Mouse (Mus musculus) embryonic facial prominence, embryonic 14.5 days (tissue): ENCODE data around the gene Itga4. TPM values are rescaled to one million over a fixed set of nuclear protein-coding genes. Genes with fewer than 3 reads are reported as not detected.

Experiments used
- ATAC-seq: fragments of 200-750 bp; cut with Nextera tagmentation; 2 replicates; pipeline ENCODE4 v1.8.0; 2017; ENCODE audit warnings: low read depth, moderate number of reproducible peaks, moderate TSS enrichment
- DNase-seq: peaks from one replicate; pipeline ENCODE4 v3.0.0-alpha.2; 2015; ENCODE audit warnings: low spot score
- H3K27ac ChIP-seq: fragments of 300-500 bp; sonication (generic); replicated peaks from 2 replicates; pipeline ENCODE4 v1.5.1; 2014; ENCODE audit warnings: low read depth, mild to moderate bottlenecking, low read length, moderate library complexity
- H3K27me3 ChIP-seq: fragments of 300-500 bp; sonication (generic); replicated peaks from 2 replicates; pipeline ENCODE4 v1.6.1; 2014; ENCODE audit warnings: low read length; ENCODE audit not compliant: control insufficient read depth, insufficient read depth
- H3K36me3 ChIP-seq: fragments of 300-500 bp; sonication (generic); 2 replicates; pipeline ENCODE4 v1.6.1; 2014; ENCODE audit warnings: low read length, mixed read lengths; ENCODE audit not compliant: control insufficient read depth, insufficient read depth
- H3K4me1 ChIP-seq: fragments of 300-500 bp; sonication (generic); 2 replicates; pipeline ENCODE4 v1.6.1; 2014; ENCODE audit warnings: antibody characterized with exemption, low read length; ENCODE audit not compliant: control insufficient read depth, insufficient read depth
- H3K4me2 ChIP-seq: fragments of 300-500 bp; sonication (generic); 2 replicates; pipeline ENCODE4 v1.6.1; 2014; ENCODE audit warnings: low read depth, mild to moderate bottlenecking, low read length, moderate library complexity, mixed read lengths
- H3K4me3 ChIP-seq: fragments of 300-500 bp; sonication (generic); 2 replicates; pipeline ENCODE4 v1.5.1; 2014; ENCODE audit warnings: low read depth, mild to moderate bottlenecking, low read length
- H3K9ac ChIP-seq: fragments of 300-500 bp; sonication (generic); 2 replicates; pipeline ENCODE4 v1.6.1; 2014; ENCODE audit warnings: low read depth, mild to moderate bottlenecking, low read length, moderate library complexity, mixed read lengths
- H3K9me3 ChIP-seq: fragments of 300-500 bp; sonication (generic); 2 replicates; pipeline ENCODE4 v1.6.1; 2016; ENCODE audit warnings: low read length; ENCODE audit not compliant: control insufficient read depth
- WGBS: fragments of 180-500 bp; shearing (Covaris S2); extraction: QIAGEN DNeasy Blood & Tissue Kit; methylation state at CpG from one replicate; pipeline ENCODE4 v1.1.7; 2014; 5-methylcytosine and 5-hydroxymethylcytosine counted together
- polyA plus RNA-seq: library from polyadenylated mRNA; unstranded; fragments of >200 nt; fragmentation: Nextera tagmentation; extraction: Ambion mirVana; gene quantifications from 2 replicates; pipeline ENCODE4 v1.2.1, GENCODE M21; 2014

Itga4 gene
- polyA plus RNA-seq, 1 experiment from 2014 or later = 14.1 TPM

DNA sequence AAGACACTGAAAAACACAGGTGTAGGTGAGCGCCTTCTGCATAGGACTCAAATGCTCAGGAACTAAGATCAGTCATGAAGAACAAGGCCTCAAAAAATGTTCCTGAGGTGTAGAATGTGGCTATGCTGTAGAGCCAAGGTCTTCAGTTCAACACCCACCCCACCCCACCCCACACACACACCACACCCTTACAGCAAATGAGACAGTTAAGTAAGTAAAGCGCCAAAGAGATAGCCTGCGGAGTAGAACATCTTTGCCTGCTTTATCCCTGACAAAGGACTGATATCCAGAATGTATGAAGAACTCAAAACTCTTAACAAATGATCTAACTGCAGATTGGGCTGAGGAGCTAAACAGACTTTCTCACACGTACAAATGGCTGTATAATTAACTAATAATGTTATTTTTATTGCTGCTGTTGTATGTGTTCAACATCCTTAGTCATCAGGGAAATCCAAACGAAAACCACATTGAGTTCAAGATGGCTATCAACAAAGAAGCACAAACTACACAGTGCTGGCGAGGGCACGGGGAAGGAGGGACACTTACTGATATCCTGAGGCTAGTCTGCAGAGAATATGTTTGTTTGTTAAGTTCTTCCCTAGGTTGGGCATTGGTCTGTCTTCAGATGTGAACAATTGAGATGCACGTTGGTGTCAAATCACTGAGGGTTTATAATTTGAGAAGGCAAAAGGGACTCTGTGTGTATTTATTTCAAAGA is 19.3 kb upstream of the Itga4 start:
- ATAC-seq (no peak), DNase-seq (no peak)
- Histone ChIP-seq H3K27ac (no peak overlapping the region), H3K4me3 (no peak overlapping the region), H3K4me1 (no peaks in the 10 kb centered on the region), H3K27me3 (no peaks in the 10 kb centered on the region), H3K9ac (no peak overlapping the region), H3K9me3 (no peaks in the 10 kb centered on the region), H3K4me2 (no peak overlapping the region), H3K36me3 (no peaks in the 10 kb centered on the region)
- 80% methylated on average over 8 of the region's 8 CpGs for WGBS

DNA sequence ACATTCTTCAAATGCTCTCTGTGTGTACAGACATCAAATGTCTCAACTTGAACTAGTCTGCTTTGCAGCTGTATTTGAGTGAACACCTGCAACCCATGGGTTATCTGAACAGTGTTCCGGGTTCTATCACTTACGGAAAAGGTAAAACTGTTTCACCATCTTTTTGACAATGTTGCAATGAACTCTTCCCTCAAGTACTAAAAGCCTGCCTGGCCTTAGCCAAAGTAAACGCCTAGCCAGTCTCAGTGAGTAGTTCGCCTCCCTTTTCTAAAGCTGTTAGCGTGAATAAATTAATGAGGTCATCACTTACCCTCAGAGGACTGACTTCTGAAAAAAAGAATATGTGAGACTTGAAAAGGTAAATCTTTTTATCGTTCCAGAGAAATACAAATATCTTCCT is 18.0 kb upstream of the Itga4 start:
- no peak overlapping the region for H3K9ac ChIP-seq
- H3K9me3 ChIP-seq = no peaks in the 10 kb centered on the region
- no peaks in the 10 kb centered on the region for H3K36me3 ChIP-seq
- H3K4me3 ChIP-seq = no peak overlapping the region
- no peak overlapping the region for H3K27ac ChIP-seq
- no peak overlapping the region for H3K4me2 ChIP-seq
- no peaks in the 10 kb centered on the region for H3K27me3 ChIP-seq
- ATAC-seq (no peak), DNase-seq (no peak)
- WGBS = 67% methylated on average over 6 of the region's 6 CpGs
- no peaks in the 10 kb centered on the region for H3K4me1 ChIP-seq

DNA sequence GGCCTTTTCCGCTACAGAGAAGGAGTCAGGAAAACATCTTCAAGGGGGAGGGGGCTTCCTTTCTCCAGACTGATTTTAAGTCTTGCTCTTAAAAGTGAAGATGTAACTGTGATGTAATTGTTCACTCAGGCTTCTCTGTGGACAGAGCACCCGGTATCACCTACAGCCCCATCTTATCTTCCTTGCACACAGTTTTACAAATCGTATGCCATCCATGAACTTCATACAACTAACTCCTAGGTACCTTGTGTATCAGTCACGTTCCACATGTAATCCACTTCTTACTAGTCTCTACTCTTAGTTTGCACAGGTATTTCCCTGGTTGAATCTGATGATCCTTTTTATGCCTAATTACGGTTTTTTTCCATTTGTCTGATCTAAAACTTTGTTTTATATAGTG is 10.9 kb upstream of the Itga4 start:
- no peak overlapping the region for H3K27ac ChIP-seq
- no peak overlapping the region for H3K9ac ChIP-seq
- no peak for ATAC-seq
- no peak for DNase-seq
- no peak overlapping the region for H3K4me3 ChIP-seq
- H3K27me3 ChIP-seq = no peaks in the 10 kb centered on the region
- no peaks in the 10 kb centered on the region for H3K9me3 ChIP-seq
- no peaks in the 10 kb centered on the region for H3K36me3 ChIP-seq
- 86% methylated on average over 5 of the region's 5 CpGs for WGBS
- no peak overlapping the region for H3K4me2 ChIP-seq
- no peaks in the 10 kb centered on the region for H3K4me1 ChIP-seq

DNA sequence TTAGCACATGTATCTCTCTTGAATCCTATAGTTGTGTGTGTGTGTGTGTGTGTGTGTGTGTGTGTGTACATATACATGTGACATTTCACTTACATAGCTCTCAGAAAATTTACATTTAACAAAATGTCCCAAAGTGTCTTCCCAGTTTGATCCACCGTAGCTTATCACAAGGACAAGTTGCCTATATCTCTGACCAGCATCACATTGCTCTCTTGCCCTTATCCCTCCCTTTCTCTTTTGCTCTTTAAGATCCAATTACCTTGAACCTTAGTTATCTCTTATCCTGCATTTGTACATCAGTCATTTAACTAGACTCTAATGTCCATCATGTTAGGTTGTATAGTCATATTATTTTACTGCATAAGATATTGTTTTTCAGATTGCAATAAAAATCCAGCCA is 10.5 kb upstream of the Itga4 start:
- WGBS = 97% methylated on average over 1 of the region's 1 CpGs
- H3K4me3 ChIP-seq = no peak overlapping the region
- no peaks in the 10 kb centered on the region for H3K4me1 ChIP-seq
- no peak overlapping the region for H3K27ac ChIP-seq
- DNase-seq = no peak
- H3K4me2 ChIP-seq = no peak overlapping the region
- no peaks in the 10 kb centered on the region for H3K27me3 ChIP-seq
- H3K36me3 ChIP-seq = no peaks in the 10 kb centered on the region
- no peak overlapping the region for H3K9ac ChIP-seq
- no peaks in the 10 kb centered on the region for H3K9me3 ChIP-seq
- ATAC-seq = no peak

DNA sequence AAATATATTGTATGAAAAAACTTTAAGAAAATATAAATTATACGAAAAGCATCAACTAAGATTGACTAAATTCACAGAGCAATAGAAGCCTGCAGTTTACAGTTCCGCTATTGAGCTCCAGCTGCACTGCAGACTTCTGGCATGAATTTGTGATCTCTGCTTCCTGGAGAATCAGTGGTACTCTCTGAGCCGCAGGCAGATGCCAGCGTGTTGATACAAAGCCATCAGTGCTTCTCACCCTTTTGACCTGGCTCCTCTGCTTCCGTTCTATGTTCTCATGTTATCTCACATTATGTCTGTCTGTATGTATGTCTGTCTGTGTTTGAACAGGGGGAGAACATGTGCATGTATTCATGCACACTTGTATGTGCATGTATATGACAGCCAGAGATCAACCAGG is 6.9 kb upstream of the Itga4 start:
- no peak for ATAC-seq
- WGBS = 40% methylated on average over 5 of the region's 5 CpGs
- no peaks in the 10 kb centered on the region for H3K9me3 ChIP-seq
- no peaks in the 10 kb centered on the region for H3K27me3 ChIP-seq
- no peaks in the 10 kb centered on the region for H3K4me1 ChIP-seq
- no peak overlapping the region for H3K4me3 ChIP-seq
- no peaks in the 10 kb centered on the region for H3K36me3 ChIP-seq
- no peak overlapping the region for H3K27ac ChIP-seq
- peak; percentile 51 for DNase-seq
- H3K9ac ChIP-seq = no peak overlapping the region
- no peak overlapping the region for H3K4me2 ChIP-seq

DNA sequence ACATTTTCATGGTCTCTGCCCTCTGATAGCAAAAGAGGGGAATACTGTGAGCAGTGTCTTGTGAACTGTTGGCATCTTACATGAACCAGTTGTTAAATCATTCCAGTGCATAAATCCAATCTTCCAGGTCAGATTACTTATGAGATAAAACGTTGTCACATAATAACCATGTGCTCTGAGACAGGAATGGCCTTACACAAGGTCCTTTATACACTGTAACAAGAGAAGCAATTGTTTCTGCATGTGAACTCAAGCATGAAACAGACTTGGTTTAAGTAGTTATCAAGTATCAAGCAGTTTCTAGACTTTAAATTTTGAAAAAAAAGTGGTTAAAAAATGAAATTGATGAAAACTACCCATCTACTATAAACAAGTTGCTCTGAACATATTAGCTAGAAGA is 4.7 kb upstream of the Itga4 start:
- no peak overlapping the region for H3K4me2 ChIP-seq
- 17% methylated on average over 1 of the region's 1 CpGs for WGBS
- no peaks in the 10 kb centered on the region for H3K36me3 ChIP-seq
- H3K4me3 ChIP-seq = no peak overlapping the region
- 0 out of 2 replicates have a peak, but pooled peaks have one; percentile 16 for ATAC-seq
- H3K27ac ChIP-seq = no peak overlapping the region
- H3K9ac ChIP-seq = no peak overlapping the region
- peak; percentile 67 for DNase-seq
- no peaks in the 10 kb centered on the region for H3K27me3 ChIP-seq
- no peaks in the 10 kb centered on the region; the same call in 1 of the 2 replicates for H3K4me1 ChIP-seq
- no peaks in the 10 kb centered on the region for H3K9me3 ChIP-seq

DNA sequence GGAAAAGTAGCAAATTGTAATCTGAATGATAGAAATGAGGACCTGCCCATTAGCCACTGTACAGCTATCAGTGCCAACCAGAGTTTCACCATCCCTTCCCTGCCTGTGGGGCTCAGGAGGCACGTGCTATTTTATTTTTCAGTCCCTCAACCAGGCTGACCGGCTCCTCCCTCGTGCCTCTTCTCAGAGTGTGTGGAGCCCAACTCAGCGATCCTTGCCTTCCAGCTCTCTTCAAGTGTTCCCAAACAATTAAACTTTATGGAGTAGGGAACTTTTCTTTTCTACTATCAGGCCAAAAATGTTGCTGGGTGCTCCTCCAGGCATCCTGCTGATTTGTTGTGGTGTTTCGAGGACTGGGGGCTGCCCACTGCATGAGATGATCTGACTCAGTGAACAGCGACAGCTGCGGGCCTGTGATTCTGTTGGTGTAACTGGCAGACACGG is 1.4 kb upstream of the Itga4 start:
- H3K9me3 ChIP-seq = no peaks in the 10 kb centered on the region
- H3K27ac ChIP-seq = no peak overlapping the region
- H3K4me2 ChIP-seq = no peak overlapping the region
- no peak for DNase-seq
- H3K27me3 ChIP-seq = no peaks in the 10 kb centered on the region
- no peaks in the 10 kb centered on the region for H3K36me3 ChIP-seq
- no peak overlapping the region for H3K9ac ChIP-seq
- WGBS = 66% methylated on average over 8 of the region's 8 CpGs
- no peak for ATAC-seq
- peaks cover 15% of the 10 kb centered on the region for H3K4me1 ChIP-seq
- no peak overlapping the region for H3K4me3 ChIP-seq

DNA sequence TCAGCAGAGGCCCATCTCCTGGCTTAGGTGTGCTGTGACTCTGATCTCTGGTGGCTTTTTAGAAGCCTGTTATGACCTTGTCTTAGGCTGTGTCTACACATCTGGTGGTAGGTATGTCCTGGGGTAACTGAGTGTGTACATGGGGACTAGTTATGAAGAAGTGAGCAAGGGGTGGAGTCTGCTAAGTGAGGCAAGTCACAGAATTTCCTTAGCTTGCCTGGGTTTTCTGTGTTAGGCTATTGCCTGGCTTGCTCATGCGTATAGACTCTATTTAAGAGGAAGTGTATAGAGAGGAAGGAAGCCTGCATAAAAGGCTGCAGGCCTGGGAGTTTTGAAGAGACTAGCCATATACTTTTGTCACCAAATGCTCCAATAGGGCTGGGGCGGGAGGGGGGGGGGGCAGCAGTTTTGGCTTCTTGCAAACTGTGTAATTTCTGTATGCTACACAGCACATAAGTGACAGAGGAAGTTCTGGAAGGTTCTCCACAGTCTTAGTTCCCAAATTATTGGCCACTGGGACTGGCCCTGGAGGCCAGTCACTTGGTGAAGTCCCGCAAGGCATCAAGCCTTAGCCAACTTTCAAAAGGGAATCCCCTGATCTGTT is 536 bp upstream of the Itga4 start:
- DNase-seq = no peak
- ATAC-seq = 0 out of 2 replicates have a peak, but pooled peaks have one; percentile 2
- peak overlapping the region; percentile 95 for H3K4me2 ChIP-seq
- H3K27me3 ChIP-seq = no peaks in the 10 kb centered on the region
- peak overlapping the region; percentile 39; the same call in 1 of the 2 replicates for H3K27ac ChIP-seq
- H3K9ac ChIP-seq = peak overlapping the region; percentile 66; the same call in 1 of the 2 replicates
- H3K4me3 ChIP-seq = peak overlapping the region; percentile 53
- no peaks in the 10 kb centered on the region for H3K36me3 ChIP-seq
- H3K9me3 ChIP-seq = no peaks in the 10 kb centered on the region
- 58% methylated on average over 3 of the region's 3 CpGs for WGBS
- H3K4me1 ChIP-seq = peaks cover 15% of the 10 kb centered on the region

DNA sequence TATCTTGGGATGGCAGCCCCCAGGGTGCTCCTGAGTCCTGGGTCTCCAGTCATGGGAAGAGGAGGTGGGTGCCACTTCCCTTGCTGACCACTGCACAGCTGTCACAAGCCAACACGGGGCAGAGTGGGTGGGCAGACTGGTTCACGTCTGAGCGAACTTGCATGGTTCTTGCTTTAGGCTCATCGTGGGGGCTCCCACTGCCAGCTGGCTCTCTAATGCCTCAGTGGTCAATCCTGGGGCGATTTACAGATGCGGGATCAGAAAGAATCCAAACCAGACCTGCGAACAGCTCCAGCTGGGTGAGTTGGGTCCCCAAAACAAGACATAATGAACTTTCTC is 744 bp downstream of the Itga4 start:
- peak overlapping the region; percentile 39; the same call in 1 of the 2 replicates for H3K27ac ChIP-seq
- peak overlapping the region; percentile 53 for H3K4me3 ChIP-seq
- peaks cover 15% of the 10 kb centered on the region for H3K4me1 ChIP-seq
- no peak for ATAC-seq
- H3K4me2 ChIP-seq = peak overlapping the region; percentile 95
- no peaks in the 10 kb centered on the region for H3K27me3 ChIP-seq
- no peaks in the 10 kb centered on the region for H3K9me3 ChIP-seq
- WGBS = 8% methylated on average over 7 of the region's 7 CpGs
- peak overlapping the region; percentile 66 for H3K9ac ChIP-seq
- no peaks in the 10 kb centered on the region for H3K36me3 ChIP-seq
- DNase-seq = no peak
